Mouse (Mus musculus): ENCODE measurements around the gene Gm5725. TPM values are rescaled to one million over a fixed set of nuclear protein-coding genes. Genes with fewer than 3 reads are reported as not detected.
"Not testable (repeated sequence)": the region's sequence is repeated elsewhere in the genome, so short reads cannot be mapped to it uniquely, and the experiment has no call there.

Gene Gm5725
- polyA plus RNA-seq (2015; fragmentation: Nextera tagmentation; extraction: Ambion mirVana): not detected in 2 replicates

DNA sequence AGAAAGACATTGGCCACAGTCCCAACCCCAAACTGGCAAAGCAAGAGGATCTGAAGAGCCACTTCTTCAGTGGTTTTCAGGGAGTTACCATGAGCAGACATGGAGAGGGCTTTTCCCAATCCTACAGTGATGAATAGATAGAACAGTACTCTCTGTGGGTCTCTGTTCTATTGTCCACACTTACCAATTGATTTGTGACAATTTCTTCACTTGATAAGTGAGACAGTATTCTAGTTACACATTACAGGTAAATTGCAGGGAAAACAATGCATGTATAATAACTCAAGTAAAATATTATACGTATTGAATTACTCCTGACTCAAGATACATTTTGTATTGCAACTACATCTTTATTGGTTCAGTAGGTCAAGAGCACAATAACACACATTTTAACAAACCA lies at the start of gene Gm5725:
Gm5725 (minus strand) TSS at position 101 of the 400 bp plus-strand sequence.
- H3K36me3 ChIP-seq; H3K9ac ChIP-seq (replicated peaks); H3K4me1 ChIP-seq; H3K4me3 ChIP-seq (replicated peaks); H3K27me3 ChIP-seq (replicated peaks); ATAC-seq (ENCODE audit: low FRiP score); H3K9me3 ChIP-seq (replicated peaks); H3K4me2 ChIP-seq; H3K27ac ChIP-seq (replicated peaks): not testable (repeated sequence)
- WGBS: no CpG with 5 or more reads among the region's 1 CpGs

DNA sequence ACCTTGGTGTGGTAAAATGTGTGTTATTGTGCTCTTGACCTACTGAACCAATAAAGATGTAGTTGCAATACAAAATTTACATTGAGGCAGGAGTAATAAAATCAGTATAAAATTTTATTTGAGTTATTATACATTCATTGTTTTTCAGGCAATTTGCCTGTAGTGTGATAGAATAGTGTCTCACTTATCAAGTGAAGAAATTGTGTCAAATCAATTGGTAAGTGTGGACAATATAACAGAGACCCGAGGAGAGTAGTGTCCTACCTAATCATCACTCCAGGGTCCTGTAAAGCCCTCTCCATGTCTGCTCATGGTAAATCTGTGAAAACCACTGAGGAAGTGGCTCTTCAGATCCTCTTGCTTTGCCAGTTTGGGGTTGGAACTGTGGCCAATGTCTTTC lies 12.0 kb downstream of the Gm5725 start, which contains the start of gene Vmn1r135:
Vmn1r135 (plus strand) TSS at position 301 of the 400 bp plus-strand sequence.
- not testable (repeated sequence) for H3K4me2 ChIP-seq; H3K27ac ChIP-seq (replicated peaks); ATAC-seq (ENCODE audit: low FRiP score); H3K4me3 ChIP-seq (replicated peaks); H3K9ac ChIP-seq (replicated peaks); H3K27me3 ChIP-seq (replicated peaks); H3K36me3 ChIP-seq; H3K9me3 ChIP-seq (replicated peaks); H3K4me1 ChIP-seq
- WGBS: no CpG with 5 or more reads among the region's 1 CpGs

DNA sequence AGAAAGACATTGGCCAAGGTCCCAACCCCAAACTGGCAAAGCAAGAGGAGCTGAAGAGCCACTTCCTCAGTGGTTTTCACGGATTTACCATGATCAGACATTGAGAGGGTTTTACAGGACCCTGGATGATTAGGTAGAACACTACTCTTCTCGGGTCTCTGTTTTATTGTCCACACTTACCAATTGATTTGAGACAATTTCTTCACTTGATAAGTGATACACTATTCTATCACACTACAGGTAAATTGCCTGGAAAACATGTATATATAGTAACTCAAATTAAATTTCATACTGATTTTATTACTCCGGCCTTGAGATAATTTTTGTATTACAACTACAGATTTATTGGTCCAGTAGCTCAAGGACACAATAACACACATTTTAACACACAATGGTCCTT lies 47.4 kb downstream of the Gm5725 start, which contains the start of gene Gm4177:
Gm4177 (minus strand) TSS at position 101 of the 400 bp plus-strand sequence.
- ATAC-seq (ENCODE audit: low FRiP score); H3K4me1 ChIP-seq; H3K9ac ChIP-seq (replicated peaks); H3K27me3 ChIP-seq (replicated peaks); H3K9me3 ChIP-seq (replicated peaks); H3K36me3 ChIP-seq; H3K4me3 ChIP-seq (replicated peaks); H3K27ac ChIP-seq (replicated peaks); H3K4me2 ChIP-seq: not testable (repeated sequence)
- no CpG with 5 or more reads among the region's 3 CpGs for WGBS

Other genes starting within 250 kb of the Gm5725 start
- gene Vmn1r132, start 230.2 kb downstream of the Gm5725 start, polyA plus RNA-seq (2015; fragmentation: Nextera tagmentation; extraction: Ambion mirVana): not detected in 2 replicates
- gene Gm4175, start 82.8 kb downstream of the Gm5725 start, polyA plus RNA-seq (2015; fragmentation: Nextera tagmentation; extraction: Ambion mirVana): not detected in 2 replicates
- not detected in 2 replicates for gene Gm4177, start 47.5 kb downstream of the Gm5725 start, polyA plus RNA-seq (2015; fragmentation: Nextera tagmentation; extraction: Ambion mirVana)
- not detected in 2 replicates for gene Vmn1r135, start 11.9 kb downstream of the Gm5725 start, polyA plus RNA-seq (2015; fragmentation: Nextera tagmentation; extraction: Ambion mirVana)
- gene Gm5891, start 77.0 kb upstream of the Gm5725 start, polyA plus RNA-seq (2015; fragmentation: Nextera tagmentation; extraction: Ambion mirVana): not detected in 2 replicates
- not detected in 2 replicates for gene Vmn1r137, start 150.3 kb upstream of the Gm5725 start, polyA plus RNA-seq (2015; fragmentation: Nextera tagmentation; extraction: Ambion mirVana)
- not detected in 2 replicates for gene Vmn1r138, start 184.6 kb upstream of the Gm5725 start, polyA plus RNA-seq (2015; fragmentation: Nextera tagmentation; extraction: Ambion mirVana)
- not detected in 2 replicates for gene Gm6176, start 212.0 kb upstream of the Gm5725 start, polyA plus RNA-seq (2015; fragmentation: Nextera tagmentation; extraction: Ambion mirVana)
- gene Vmn1r139, start 224.8 kb upstream of the Gm5725 start, polyA plus RNA-seq (2015; fragmentation: Nextera tagmentation; extraction: Ambion mirVana): not detected in 2 replicates

All from neural tube, embryonic 15.5 days (tissue).